Mouse (Mus musculus) common myeloid progenitor, adult 5-6 weeks (primary cell): ENCODE measurements around the gene Ect2. TPM values are rescaled to one million over a fixed set of nuclear protein-coding genes. Genes with fewer than 3 reads are reported as not detected.

Experiments used
- ATAC-seq: replicated peaks from 2 replicates; pipeline ENCODE4 v1.8.0; 2016; ENCODE audit warnings: low read depth, mild to moderate bottlenecking, moderate TSS enrichment, inconsistent platforms; ENCODE audit not compliant: poor library complexity, severe bottlenecking
- total RNA-seq: library from RNA; stranded (forward); fragments of 200-1000, 187-1606 nt; gene quantifications from 2 replicates; pipeline ENCODE4 v1.2.3, GENCODE M21; 2017

Gene Ect2
- total RNA-seq, 1 experiment from 2014 or later, result 65.1 TPM

GRCm38 (mm10) chr3:27161645-27162409 is 8.1 kb upstream of the Ect2 start:
- ATAC-seq, result no peak

- no peak for ATAC-seq
Observed at GRCm38 (mm10) chr3:27158910-27159309, 5.2 kb upstream of the Ect2 start.

GRCm38 (mm10) chr3:27156594-27156949 is 2.9 kb upstream of the Ect2 start:
- ATAC-seq, result no peak

- no peak for ATAC-seq
Observed at GRCm38 (mm10) chr3:27155856-27156593, 2.3 kb upstream of the Ect2 start.

- ATAC-seq, result no peak
Observed at GRCm38 (mm10) chr3:27155051-27155855, 1.6 kb upstream of the Ect2 start.

- ATAC-seq, result no peak
Observed at GRCm38 (mm10) chr3:27154280-27154679, 602 bp upstream of the Ect2 start.

- ATAC-seq, result peak; percentile 70
Observed at GRCm38 (mm10) chr3:27153191-27153671, 447 bp downstream of the Ect2 start.

- ATAC-seq, result no peak
Observed at GRCm38 (mm10) chr3:27145733-27146132, 7.9 kb downstream of the Ect2 start.

- ATAC-seq, result no peak
Observed at GRCm38 (mm10) chr3:27143570-27143969, 10.1 kb downstream of the Ect2 start.

- ATAC-seq, result no peak
Observed at GRCm38 (mm10) chr3:27140101-27140500, 13.6 kb downstream of the Ect2 start.

GRCm38 (mm10) chr3:27121864-27122450 is 31.7 kb downstream of the Ect2 start:
- ATAC-seq, result peak; percentile 58; the same call in 1 of the 2 replicates

- peak; percentile 40 for ATAC-seq
Observed at GRCm38 (mm10) chr3:27120932-27121331, 32.7 kb downstream of the Ect2 start.

- peak; percentile 74 for ATAC-seq
Observed at GRCm38 (mm10) chr3:27118227-27118626, 35.5 kb downstream of the Ect2 start.

- no peak for ATAC-seq
Observed at GRCm38 (mm10) chr3:27110860-27111259, 42.8 kb downstream of the Ect2 start.

GRCm38 (mm10) chr3:27109109-27109508 is 44.6 kb downstream of the Ect2 start:
- no peak for ATAC-seq

GRCm38 (mm10) chr3:27107142-27107541 is 46.5 kb downstream of the Ect2 start:
- no peak for ATAC-seq

- no peak for ATAC-seq
Observed at GRCm38 (mm10) chr3:27102965-27103364, 50.7 kb downstream of the Ect2 start.

- ATAC-seq, result no peak
Observed at GRCm38 (mm10) chr3:27098633-27099032, 55.0 kb downstream of the Ect2 start.

- ATAC-seq, result no peak
Observed at GRCm38 (mm10) chr3:27086221-27086620, 67.5 kb downstream of the Ect2 start.
